Mouse (Mus musculus): ENCODE data around the gene Mpp2. TPM values are rescaled to one million over a fixed set of nuclear protein-coding genes. Genes with fewer than 3 reads are reported as not detected.

Mpp2 gene
- polyA plus RNA-seq, 1 experiment = 1.2 TPM

GRCm38 (mm10) chr11:102106911-102107310 lies 18.6 kb upstream of the Mpp2 start:
- H3K36me3 ChIP-seq (ENCODE audit: control insufficient read depth, insufficient read depth, low read length) = no peaks in the 10 kb centered on the region
- no peak for TF ChIP-seq POLR2A (IDR thresholded peaks at IDR 0.05; ENCODE audit: control insufficient read depth, low read depth, low read length)
- no peak for TF ChIP-seq CTCF (IDR thresholded peaks at IDR 0.05; ENCODE audit: control insufficient read depth, insufficient read depth, insufficient replicate concordance, low read depth, low read length)
- H3K27ac ChIP-seq (ENCODE audit: control insufficient read depth, insufficient read depth, low read depth, low read length) = no peak overlapping the region
- no peak overlapping the region for H3K4me3 ChIP-seq (ENCODE audit: control insufficient read depth, low read depth, low read length)
- no peaks in the 10 kb centered on the region; the same call in 1 of the 2 replicates for H3K27me3 ChIP-seq (ENCODE audit: control insufficient read depth, insufficient read depth, low read length)
- H3K4me1 ChIP-seq (ENCODE audit: control insufficient read depth, insufficient read depth, low read length) = peaks cover 4% of the 10 kb centered on the region; the same call in 1 of the 2 replicates

GRCm38 (mm10) chr11:102102485-102103258 lies 14.4 kb upstream of the Mpp2 start:
- no peak overlapping the region for H3K4me3 ChIP-seq (ENCODE audit: control insufficient read depth, low read depth, low read length)
- H3K36me3 ChIP-seq (ENCODE audit: control insufficient read depth, insufficient read depth, low read length) = no peaks in the 10 kb centered on the region
- TF ChIP-seq POLR2A (IDR thresholded peaks at IDR 0.05; ENCODE audit: control insufficient read depth, low read depth, low read length) = no peak
- TF ChIP-seq CTCF (IDR thresholded peaks at IDR 0.05; ENCODE audit: control insufficient read depth, insufficient read depth, insufficient replicate concordance, low read depth, low read length) = peak; percentile 73
- H3K4me1 ChIP-seq (ENCODE audit: control insufficient read depth, insufficient read depth, low read length) = peaks cover 4% of the 10 kb centered on the region; the same call in 1 of the 2 replicates
- H3K27me3 ChIP-seq (ENCODE audit: control insufficient read depth, insufficient read depth, low read length) = no peaks in the 10 kb centered on the region; the same call in 1 of the 2 replicates
- H3K27ac ChIP-seq (ENCODE audit: control insufficient read depth, insufficient read depth, low read depth, low read length) = no peak overlapping the region

- H3K4me3 ChIP-seq (ENCODE audit: control insufficient read depth, low read depth, low read length) = no peak within 1 kb of the TSS
Observed at GRCm38 (mm10) chr11:102101219-102101618, 12.9 kb upstream of the Mpp2 start, which contains the start of gene Ppy. Ppy (minus strand) TSS chr11:102101319.

DNA sequence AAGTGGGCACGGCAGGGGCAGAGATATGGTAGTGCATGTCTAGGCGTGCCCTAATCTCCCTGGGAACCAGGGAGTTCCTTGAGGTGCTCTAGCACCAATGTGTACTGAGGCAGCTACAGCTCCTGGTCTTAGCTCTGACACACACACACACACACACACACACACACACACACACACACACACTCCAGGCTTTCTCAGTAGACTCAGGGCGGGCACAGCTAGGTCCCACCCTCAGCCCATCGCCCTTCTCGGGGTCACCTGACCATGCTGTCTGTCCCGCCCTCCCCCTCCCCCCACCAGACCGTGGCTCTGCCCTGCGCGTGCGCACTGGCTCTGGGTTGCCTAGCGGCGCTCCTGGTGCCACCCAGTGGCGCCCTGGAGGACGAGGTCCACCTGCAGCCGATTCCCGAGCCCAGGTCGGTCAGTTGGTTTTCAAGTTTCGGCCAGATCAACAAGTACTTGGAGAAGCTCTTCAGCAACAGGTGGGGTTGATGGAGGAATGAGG lies 8.6 kb upstream of the Mpp2 start:
- H3K27ac ChIP-seq (ENCODE audit: control insufficient read depth, insufficient read depth, low read depth, low read length) = no peak overlapping the region
- H3K27me3 ChIP-seq (ENCODE audit: control insufficient read depth, insufficient read depth, low read length) = no peaks in the 10 kb centered on the region
- H3K4me1 ChIP-seq (ENCODE audit: control insufficient read depth, insufficient read depth, low read length) = peaks cover 8% of the 10 kb centered on the region

More at GRCm38 (mm10) chr11:102101219-102101618, 12.9 kb upstream of the Mpp2 start, which contains the start of gene Ppy:
- Histone ChIP-seq H3K27me3 (ENCODE audit: control insufficient read depth, insufficient read depth, low read length) (no peaks in the 10 kb centered on the region), H3K36me3 (ENCODE audit: control insufficient read depth, insufficient read depth, low read length) (no peaks in the 10 kb centered on the region), H3K4me1 (ENCODE audit: control insufficient read depth, insufficient read depth, low read length) (peaks cover 10% of the 10 kb centered on the region), H3K27ac (ENCODE audit: control insufficient read depth, insufficient read depth, low read depth, low read length) (no peak within 1 kb of the TSS)
- TF ChIP-seq CTCF (IDR thresholded peaks at IDR 0.05; ENCODE audit: control insufficient read depth, insufficient read depth, insufficient replicate concordance, low read depth, low read length) (no peak), POLR2A (IDR thresholded peaks at IDR 0.05; ENCODE audit: control insufficient read depth, low read depth, low read length) (no peak)

GRCm38 (mm10) chr11:102096446-102096845 lies 8.1 kb upstream of the Mpp2 start:
- Histone ChIP-seq H3K36me3 (ENCODE audit: control insufficient read depth, insufficient read depth, low read length) (no peaks in the 10 kb centered on the region), H3K4me1 (ENCODE audit: control insufficient read depth, insufficient read depth, low read length) (peaks cover 8% of the 10 kb centered on the region), H3K27ac (ENCODE audit: control insufficient read depth, insufficient read depth, low read depth, low read length) (no peak overlapping the region), H3K27me3 (ENCODE audit: control insufficient read depth, insufficient read depth, low read length) (no peaks in the 10 kb centered on the region), H3K4me3 (ENCODE audit: control insufficient read depth, low read depth, low read length) (no peak overlapping the region)
- TF ChIP-seq POLR2A (IDR thresholded peaks at IDR 0.05; ENCODE audit: control insufficient read depth, low read depth, low read length) (no peak), CTCF (IDR thresholded peaks at IDR 0.05; ENCODE audit: control insufficient read depth, insufficient read depth, insufficient replicate concordance, low read depth, low read length) (no peak)

More for the DNA sequence above, 8.6 kb upstream of the Mpp2 start:
- TF ChIP-seq POLR2A (IDR thresholded peaks at IDR 0.05; ENCODE audit: control insufficient read depth, low read depth, low read length) (no peak), CTCF (IDR thresholded peaks at IDR 0.05; ENCODE audit: control insufficient read depth, insufficient read depth, insufficient replicate concordance, low read depth, low read length) (no peak; the same call in 1 of the 2 replicates)
- Histone ChIP-seq H3K4me3 (ENCODE audit: control insufficient read depth, low read depth, low read length) (peak overlapping the region; percentile 78), H3K36me3 (ENCODE audit: control insufficient read depth, insufficient read depth, low read length) (no peaks in the 10 kb centered on the region)

GRCm38 (mm10) chr11:102095676-102096075 lies 7.4 kb upstream of the Mpp2 start:
- TF ChIP-seq CTCF (IDR thresholded peaks at IDR 0.05; ENCODE audit: control insufficient read depth, insufficient read depth, insufficient replicate concordance, low read depth, low read length) (no peak), POLR2A (IDR thresholded peaks at IDR 0.05; ENCODE audit: control insufficient read depth, low read depth, low read length) (no peak)
- H3K27ac ChIP-seq (ENCODE audit: control insufficient read depth, insufficient read depth, low read depth, low read length) = no peak overlapping the region
- H3K4me3 ChIP-seq (ENCODE audit: control insufficient read depth, low read depth, low read length) = no peak overlapping the region
- H3K4me1 ChIP-seq (ENCODE audit: control insufficient read depth, insufficient read depth, low read length) = peaks cover 8% of the 10 kb centered on the region
- H3K27me3 ChIP-seq (ENCODE audit: control insufficient read depth, insufficient read depth, low read length) = no peaks in the 10 kb centered on the region
- no peaks in the 10 kb centered on the region for H3K36me3 ChIP-seq (ENCODE audit: control insufficient read depth, insufficient read depth, low read length)

DNA sequence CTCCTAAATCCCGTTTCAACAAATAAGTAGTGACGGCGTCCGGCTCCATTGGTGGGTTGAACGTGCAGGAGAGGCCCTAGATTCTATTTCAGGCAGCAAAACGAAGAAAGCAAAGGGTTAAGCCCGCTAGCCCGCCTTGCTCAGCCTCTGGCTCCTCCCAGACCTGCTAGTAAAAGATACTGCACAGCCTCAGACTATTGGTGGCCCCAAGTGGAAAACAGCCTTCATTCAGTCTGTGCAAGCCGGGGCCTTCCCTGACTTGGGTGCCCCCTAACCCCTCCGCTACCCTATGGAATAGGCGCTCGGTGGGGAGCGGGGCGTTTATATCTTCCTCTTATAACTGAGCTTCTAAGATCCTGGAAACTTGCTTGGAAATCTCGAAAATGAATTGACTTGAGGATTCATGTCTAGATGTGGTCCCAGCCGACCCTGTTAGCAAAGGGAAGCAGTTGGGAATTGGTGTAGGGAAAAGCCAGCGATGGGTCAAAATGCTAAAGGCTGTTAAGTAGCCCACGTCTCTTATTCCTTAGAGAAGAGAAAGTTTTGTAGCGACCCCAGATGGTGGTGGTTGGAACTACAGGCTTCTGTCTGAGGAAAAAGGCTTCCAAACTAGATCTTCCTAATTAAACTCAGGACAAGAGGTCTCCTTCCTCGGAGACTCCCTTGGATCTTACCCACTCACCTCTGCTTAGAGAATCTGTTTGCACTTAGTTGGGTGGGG lies 933 bp upstream of the Mpp2 start:
- no peaks in the 10 kb centered on the region for H3K36me3 ChIP-seq (ENCODE audit: control insufficient read depth, insufficient read depth, low read length)
- H3K27ac ChIP-seq (ENCODE audit: control insufficient read depth, insufficient read depth, low read depth, low read length) = no peak overlapping the region
- peaks cover 19% of the 10 kb centered on the region for H3K4me1 ChIP-seq (ENCODE audit: control insufficient read depth, insufficient read depth, low read length)
- H3K4me3 ChIP-seq (ENCODE audit: control insufficient read depth, low read depth, low read length) = no peak overlapping the region; the same call in none of the 2 replicates
- peaks cover 9% of the 10 kb centered on the region for H3K27me3 ChIP-seq (ENCODE audit: control insufficient read depth, insufficient read depth, low read length)
- TF ChIP-seq POLR2A (IDR thresholded peaks at IDR 0.05; ENCODE audit: control insufficient read depth, low read depth, low read length) (no peak), CTCF (IDR thresholded peaks at IDR 0.05; ENCODE audit: control insufficient read depth, insufficient read depth, insufficient replicate concordance, low read depth, low read length) (peak; percentile 20; the same call in 1 of the 2 replicates)

Data from testis, adult 2 months (tissue).